Mouse (Mus musculus) stomach, postnatal 0 days (tissue): ENCODE data around the gene Ap1m2.

Source experiments
- CTCF ChIP-seq: IDR thresholded peaks from 2 replicates; pipeline ENCODE4 v1.5.1; 2016; ENCODE audit warnings: antibody characterized with exemption, low read depth, mild to moderate bottlenecking, moderate library complexity
- EP300 ChIP-seq: optimal IDR thresholded peaks from 2 replicates; pipeline ENCODE3; 2016; ENCODE audit warnings: antibody characterized with exemption

- TF ChIP-seq CTCF = no peak
- TF ChIP-seq EP300 = no peak
Measured at GRCm38 (mm10) chr9:21292271-21292670, 19.9 kb downstream of the Ap1m2 start.
